Mouse (Mus musculus) erythroid progenitor cell, adult 5-6 weeks (primary cell): ENCODE data around the gene Cldn34b1. TPM values are rescaled to one million over a fixed set of nuclear protein-coding genes. Genes with fewer than 3 reads are reported as not detected.
"Not testable (repeated sequence)": the region's sequence is repeated elsewhere in the genome, so short reads cannot be mapped to it uniquely, and the experiment has no call there.

Source experiments
- ATAC-seq: replicated peaks from 2 replicates; pipeline ENCODE4 v1.8.0; 2016; ENCODE audit warnings: moderate number of reproducible peaks, mild to moderate bottlenecking, moderate TSS enrichment, inconsistent platforms; ENCODE audit not compliant: poor library complexity, low FRiP score, severe bottlenecking
- total RNA-seq, 2 experiments: library from RNA; stranded (forward) in 1 of 2; stranded (reverse) in 1 of 2; fragments of 150-400 nt in 1 of 2; fragments of 186-747, 209-891 nt in 1 of 2; gene quantifications; 2 replicates each; pipeline versions ENCODE4 v1.2.3 to v1.2.4; 2015 to 2017; ENCODE audit warnings: low replicate concordance in 2 of 2

The Cldn34b1 gene
- not detected in 2 replicates for total RNA-seq (2015; ENCODE audit: low replicate concordance)
- total RNA-seq (2017; ENCODE audit: low replicate concordance): not detected in 2 replicates

GRCm38 (mm10) chrX:154890167-154890566, at the start of gene Cldn34b1:
Cldn34b1 (minus strand) TSS chrX:154890267.
- ATAC-seq: not testable (repeated sequence)

GRCm38 (mm10) chrX:154935887-154936286, 45.8 kb upstream of the Cldn34b1 start, which contains the start of gene Magea6:
Magea6 (minus strand) TSS chrX:154935987.
- not testable (repeated sequence) for ATAC-seq

Other genes starting within 250 kb of the Cldn34b1 start
- gene Magea6, start 45.7 kb upstream of the Cldn34b1 start, total RNA-seq (2015; ENCODE audit: low replicate concordance): not detected in 2 replicates
- not detected in 2 replicates for gene Magea6, start 45.7 kb upstream of the Cldn34b1 start, total RNA-seq (2017; ENCODE audit: low replicate concordance)
- gene Magea3, start 59.2 kb upstream of the Cldn34b1 start, total RNA-seq (2015; ENCODE audit: low replicate concordance): not detected in 2 replicates
- gene Magea3, start 59.2 kb upstream of the Cldn34b1 start, total RNA-seq (2017; ENCODE audit: low replicate concordance): not detected in 2 replicates
- gene Magea8, start 105.6 kb upstream of the Cldn34b1 start, total RNA-seq (2015; ENCODE audit: low replicate concordance): not detected in 2 replicates
- not detected in 2 replicates for gene Magea8, start 105.6 kb upstream of the Cldn34b1 start, total RNA-seq (2017; ENCODE audit: low replicate concordance)
- not detected in 2 replicates for gene Magea5, start 172.9 kb upstream of the Cldn34b1 start, total RNA-seq (2015; ENCODE audit: low replicate concordance)
- not detected in 2 replicates for gene Magea5, start 172.9 kb upstream of the Cldn34b1 start, total RNA-seq (2017; ENCODE audit: low replicate concordance)
- not detected in 2 replicates for gene Magea1, start 199.5 kb upstream of the Cldn34b1 start, total RNA-seq (2015; ENCODE audit: low replicate concordance)
- gene Magea1, start 199.5 kb upstream of the Cldn34b1 start, total RNA-seq (2017; ENCODE audit: low replicate concordance): not detected in 2 replicates
- not detected in 2 replicates for gene Magea2, start 203.4 kb upstream of the Cldn34b1 start, total RNA-seq (2015; ENCODE audit: low replicate concordance)
- not detected in 2 replicates for gene Magea2, start 203.4 kb upstream of the Cldn34b1 start, total RNA-seq (2017; ENCODE audit: low replicate concordance)
- gene Cldn34b2, start 238.1 kb upstream of the Cldn34b1 start, total RNA-seq (2015; ENCODE audit: low replicate concordance): not detected in 2 replicates
- not detected in 2 replicates for gene Cldn34b2, start 238.1 kb upstream of the Cldn34b1 start, total RNA-seq (2017; ENCODE audit: low replicate concordance)